Mouse (Mus musculus): Measurements from ENCODE around the gene Safb.

Safb gene

GRCm38 (mm10) chr17:56643237-56643636 lies 58.6 kb downstream of the Safb start:
- no peak for DNase-seq (ENCODE audit: low read depth in 2 of 2, low spot score in 2 of 2)

GRCm38 (mm10) chr17:56647546-56647945 lies 62.9 kb downstream of the Safb start:
- no peak for DNase-seq (ENCODE audit: low read depth in 2 of 2, low spot score in 2 of 2)

GRCm38 (mm10) chr17:56651801-56652200 lies 67.2 kb downstream of the Safb start:
- no peak for DNase-seq (ENCODE audit: low read depth in 2 of 2, low spot score in 2 of 2)

- no peak for DNase-seq (ENCODE audit: low read depth in 2 of 2, low spot score in 2 of 2)
These were observed 70.1 kb downstream of the Safb start for GRCm38 (mm10) chr17:56654771-56655170.

GRCm38 (mm10) chr17:56655311-56655710 lies 70.7 kb downstream of the Safb start:
- DNase-seq (ENCODE audit: low read depth in 2 of 2, low spot score in 2 of 2), result no peak

Data from CD8-positive naive resting alpha-beta T cell, adult 2 months (primary cell).